Mouse (Mus musculus): ENCODE data around the gene Bsn. TPM values are rescaled to one million over a fixed set of nuclear protein-coding genes. Genes with fewer than 3 reads are reported as not detected.

Gene Bsn
- total RNA-seq, 2 experiments from 2014 or later: 269 to 307 TPM

GRCm38 (mm10) chr9:108157451-108157850 lies 32.7 kb downstream of the Bsn start:
- intact Hi-C loops (cut with DNase I): no loop called here
- peak; percentile 66 to 74 for DNase-seq (ENCODE audit: low spot score in 2 of 2)

DNA sequence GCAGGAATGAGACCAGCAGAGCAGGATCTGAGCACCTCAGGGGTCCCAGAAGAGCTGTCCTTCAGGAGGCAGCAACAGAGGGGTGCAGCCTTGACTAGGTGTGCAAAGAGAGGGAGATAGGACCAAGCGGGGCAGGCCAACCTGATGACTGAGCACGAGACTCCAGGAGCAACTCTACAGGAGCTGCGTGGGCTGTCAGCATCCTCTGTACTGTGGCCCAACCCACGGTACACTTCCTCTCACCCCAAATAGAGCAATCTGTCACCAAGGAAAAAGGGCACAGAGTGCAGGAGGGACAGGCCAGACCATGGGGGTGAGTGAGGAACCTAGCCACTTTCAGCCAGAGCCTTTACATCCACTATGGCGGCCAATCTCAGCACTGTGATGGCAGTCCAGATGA lies 33.4 kb downstream of the Bsn start:
- no peak for DNase-seq (ENCODE audit: low spot score in 2 of 2)
- intact Hi-C loops (cut with DNase I): no loop called here

DNA sequence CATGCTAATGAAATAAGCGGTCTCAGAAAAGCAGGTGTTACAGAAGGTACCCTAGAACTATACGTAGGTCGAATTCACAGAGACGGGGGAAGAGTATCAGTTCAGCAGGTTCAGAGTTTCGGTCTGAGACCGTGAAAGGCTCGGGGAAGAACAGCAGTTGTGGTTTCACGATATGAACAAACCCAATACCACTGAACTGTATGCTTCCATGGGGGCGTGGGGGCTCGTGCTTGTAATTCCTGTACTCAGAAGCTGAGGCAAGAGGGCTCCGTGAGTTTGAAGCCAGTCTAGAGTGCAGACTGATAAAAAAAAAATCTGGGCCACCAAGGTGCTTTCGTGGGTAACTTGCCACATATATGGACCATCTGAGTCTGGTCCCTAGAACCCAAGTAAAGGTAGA lies 35.4 kb downstream of the Bsn start:
- no peak for DNase-seq (ENCODE audit: low spot score in 2 of 2)
- intact Hi-C loops (cut with DNase I): loop anchor here (5.0 kb wide), 1 partner anchor 32 kb away; no protein-coding TSS in a partner anchor

DNA sequence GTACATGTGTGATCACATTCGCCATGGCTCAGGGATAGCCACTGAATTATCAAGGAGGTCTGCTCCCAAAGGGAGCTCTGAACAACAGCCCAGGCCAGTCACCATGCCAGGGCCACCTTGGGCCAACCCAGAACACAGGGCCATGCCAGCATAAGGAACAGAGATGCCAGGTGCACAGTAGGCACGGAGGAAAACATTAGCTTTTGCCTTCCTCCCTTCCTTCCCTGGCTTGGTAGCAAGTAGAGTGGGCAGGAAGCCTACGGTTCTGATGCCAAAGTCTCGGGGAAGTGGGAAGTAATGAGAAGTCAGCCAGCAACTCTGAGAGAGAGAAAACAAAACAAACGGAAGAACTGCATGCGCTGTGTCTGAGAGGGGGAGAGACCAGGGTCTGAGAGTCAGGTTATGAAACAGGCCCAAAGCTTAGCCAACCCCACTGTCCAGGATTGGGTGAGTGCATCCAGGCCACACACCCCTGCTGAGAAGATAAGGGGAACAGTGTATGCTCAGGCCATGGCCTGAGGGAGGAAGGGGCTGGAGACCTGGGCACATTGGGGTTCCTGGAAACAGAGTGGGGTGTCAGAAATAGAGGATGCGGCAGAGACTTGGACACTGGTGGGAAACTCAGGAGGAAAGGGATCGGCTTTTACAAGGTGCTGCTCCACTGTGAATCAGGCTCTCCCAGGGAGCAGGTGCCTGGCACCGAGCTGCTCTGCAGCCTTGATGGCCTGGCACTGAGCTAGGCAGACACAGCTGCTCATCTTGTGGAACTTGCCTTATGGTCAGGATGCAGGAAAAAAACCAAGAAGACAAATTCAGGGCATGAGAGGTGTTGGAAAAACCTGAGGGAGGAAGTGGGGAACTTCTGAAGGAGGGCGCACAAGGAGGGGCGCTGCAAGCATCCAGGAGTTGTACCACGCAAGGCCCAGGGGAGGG lies 36.4 kb downstream of the Bsn start:
- intact Hi-C loops (cut with DNase I): loop anchor here (1.0 to 5.0 kb wide), 2 partner anchors 16 to 34 kb away; no protein-coding TSS in a partner anchor
- DNase-seq (ENCODE audit: low spot score in 2 of 2): peak; percentile 68 to 80

- intact Hi-C loops (cut with DNase I): loop anchor here (5.0 kb wide), 1 partner anchor 37 kb away; no protein-coding TSS in a partner anchor
- DNase-seq (ENCODE audit: low spot score in 2 of 2): no peak
Observed at GRCm38 (mm10) chr9:108150486-108150885, 39.7 kb downstream of the Bsn start.

GRCm38 (mm10) chr9:108149817-108150216 lies 40.4 kb downstream of the Bsn start:
- intact Hi-C loops (cut with DNase I): loop anchor here (5.0 kb wide), 1 partner anchor 37 kb away; no protein-coding TSS in a partner anchor
- DNase-seq (ENCODE audit: low spot score in 2 of 2): no peak

GRCm38 (mm10) chr9:108147606-108148005 lies 42.6 kb downstream of the Bsn start:
- intact Hi-C loops (cut with DNase I): no loop called here
- DNase-seq (ENCODE audit: low spot score in 2 of 2): no peak

DNA sequence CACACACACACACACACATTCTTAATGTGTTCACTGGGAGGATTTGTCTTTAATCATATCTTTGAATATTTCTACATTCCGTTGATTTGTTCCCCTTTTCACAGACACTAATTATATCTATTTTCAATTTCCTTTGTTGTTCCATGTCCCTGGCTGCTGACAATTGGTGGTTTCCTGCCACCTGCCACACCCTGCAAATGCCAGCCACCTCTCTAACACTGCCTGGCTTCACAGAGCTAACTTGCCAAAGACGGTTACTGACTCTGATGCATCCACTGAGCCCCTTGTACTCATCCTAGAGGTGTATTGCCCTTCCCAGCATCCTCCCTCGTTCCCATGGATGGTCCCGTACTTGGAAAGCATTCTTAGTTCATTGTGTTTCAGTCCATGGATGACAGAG lies 43.7 kb downstream of the Bsn start:
- no peak for DNase-seq (ENCODE audit: low spot score in 2 of 2)
- intact Hi-C loops (cut with DNase I): no loop called here

- DNase-seq (ENCODE audit: low spot score in 2 of 2): no peak
- intact Hi-C loops (cut with DNase I): no loop called here
Observed at GRCm38 (mm10) chr9:108145740-108146139, 44.4 kb downstream of the Bsn start.

GRCm38 (mm10) chr9:108144371-108145270 lies 45.6 kb downstream of the Bsn start:
- DNase-seq (ENCODE audit: low spot score in 2 of 2): no peak
- intact Hi-C loops (cut with DNase I): no loop called here

DNA sequence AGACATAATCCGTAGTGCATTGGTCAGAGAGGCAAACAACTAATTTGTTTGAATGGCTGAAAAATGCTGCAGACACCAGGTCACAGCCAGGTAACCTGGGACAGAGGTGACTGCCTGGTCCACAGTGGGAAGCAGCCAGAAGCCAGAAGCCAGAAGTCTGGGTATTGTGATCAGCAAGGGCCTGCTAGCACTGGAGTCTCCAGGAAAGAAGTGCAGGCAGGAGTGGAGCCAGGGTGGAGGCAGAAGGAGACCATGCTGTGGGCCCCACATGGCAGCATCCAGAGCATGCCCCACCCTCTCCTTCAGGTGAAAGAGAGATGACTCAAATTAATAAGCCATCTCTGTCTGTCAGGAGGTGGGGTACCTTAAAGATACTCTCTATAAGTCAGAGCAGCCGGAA lies 46.7 kb downstream of the Bsn start:
- intact Hi-C loops (cut with DNase I): no loop called here
- DNase-seq (ENCODE audit: low spot score in 2 of 2): no peak

- intact Hi-C loops (cut with DNase I): no loop called here
- no peak for DNase-seq (ENCODE audit: low spot score in 2 of 2)
Observed at GRCm38 (mm10) chr9:108141387-108141786, 48.8 kb downstream of the Bsn start.

DNA sequence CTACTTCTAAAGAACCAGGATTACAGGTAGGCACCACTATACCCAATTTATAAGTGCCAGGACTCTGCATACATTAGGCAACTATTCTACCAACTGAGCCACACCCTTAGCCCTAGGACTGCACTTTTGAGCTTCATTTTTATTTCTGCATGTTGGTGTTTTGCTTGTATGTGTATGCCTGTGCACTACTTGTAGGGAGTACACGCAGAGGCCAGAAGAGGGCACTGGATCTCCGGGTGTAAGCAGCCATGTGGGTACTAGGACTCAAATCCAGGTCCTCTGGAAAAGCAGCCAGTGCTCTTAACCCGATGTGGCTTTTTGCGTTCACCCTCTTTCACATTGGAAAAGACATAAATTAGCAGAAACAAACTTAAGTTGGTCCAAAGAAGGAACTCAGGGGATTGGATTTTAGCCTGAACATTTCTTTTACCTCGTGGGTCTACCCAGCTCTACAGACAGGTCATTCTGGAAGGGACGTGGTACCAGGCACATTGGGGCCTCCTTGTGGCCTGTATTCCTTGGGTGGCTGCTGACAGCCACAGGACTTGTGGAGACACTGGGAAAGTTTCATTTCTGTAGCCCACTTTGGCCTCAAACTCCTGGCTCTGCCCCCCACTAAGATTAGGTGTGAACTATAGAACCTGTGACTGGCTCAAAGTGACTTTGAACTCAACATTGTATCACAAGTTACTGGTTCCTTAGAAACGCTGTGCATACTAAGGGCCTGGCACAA lies 50.1 kb downstream of the Bsn start:
- intact Hi-C loops (cut with DNase I): loop anchor here (5.0 kb wide), 2 partner anchors 32 to 47 kb away; no protein-coding TSS in a partner anchor
- DNase-seq (ENCODE audit: low spot score in 2 of 2): no peak

DNA sequence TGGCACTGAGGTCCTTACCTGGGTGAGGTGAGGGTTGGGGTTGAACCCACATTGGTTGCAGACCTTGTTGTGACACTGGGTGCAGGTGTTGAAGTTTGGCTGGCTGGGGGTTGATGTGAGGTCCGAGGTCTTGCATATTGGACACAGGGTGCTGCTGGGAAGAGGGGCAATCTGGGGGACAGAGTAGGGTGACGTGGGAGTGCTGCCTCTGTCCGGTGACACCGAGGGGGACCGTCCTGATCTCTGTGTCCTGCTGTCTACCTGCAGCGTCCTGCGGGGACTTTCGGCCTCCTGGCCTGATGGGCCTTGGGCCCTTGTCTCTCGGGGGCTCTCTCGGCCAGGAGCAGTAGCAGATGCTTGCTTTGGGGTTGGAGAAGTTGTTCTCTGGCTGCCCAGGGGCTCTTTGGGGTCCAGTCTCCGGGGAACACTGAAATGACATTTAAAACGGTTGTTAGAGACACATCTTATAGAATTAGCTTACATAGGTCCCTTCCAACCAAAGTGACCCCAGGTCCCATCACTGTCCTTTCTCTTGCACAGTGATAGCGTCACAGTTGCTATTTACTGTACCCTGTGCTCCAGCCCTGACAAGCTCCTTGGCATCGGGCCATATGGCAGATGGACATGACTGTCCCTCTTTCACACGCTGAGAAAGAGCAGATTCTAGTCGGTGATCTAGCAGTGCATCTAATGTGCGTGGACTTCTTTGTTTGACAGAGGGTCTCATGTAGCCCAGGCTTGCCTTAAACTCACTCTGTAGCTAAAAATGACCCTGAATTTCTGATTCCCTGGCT lies 50.8 kb downstream of the Bsn start:
- no peak for DNase-seq (ENCODE audit: low spot score in 2 of 2)
- intact Hi-C loops (cut with DNase I): loop anchor here (5.0 kb wide), 2 partner anchors 33 to 48 kb away; no protein-coding TSS in a partner anchor

GRCm38 (mm10) chr9:108138118-108138517 lies 52.1 kb downstream of the Bsn start:
- DNase-seq (ENCODE audit: low spot score in 2 of 2): no peak
- intact Hi-C loops (cut with DNase I): loop anchor here (5.0 kb wide), 2 partner anchors 34 to 49 kb away; no protein-coding TSS in a partner anchor

DNA sequence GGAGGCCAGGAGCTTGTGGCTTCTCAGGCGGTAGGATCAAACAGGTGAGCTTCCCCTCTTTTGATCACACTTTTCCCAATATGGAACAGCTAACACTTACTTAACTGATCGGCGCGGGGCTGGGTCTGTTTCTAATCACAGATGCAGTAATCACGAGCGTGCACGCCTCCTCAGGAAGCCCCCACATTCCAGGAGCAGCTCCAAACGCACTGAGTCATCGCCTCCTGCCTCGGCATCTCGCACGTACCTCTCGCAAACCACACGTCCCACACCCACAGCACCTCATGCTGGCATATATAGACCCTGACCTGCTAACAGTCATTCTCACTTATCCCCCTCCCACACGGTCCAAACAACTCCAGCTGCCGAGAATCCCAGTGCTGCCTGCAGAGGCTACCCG lies 52.7 kb downstream of the Bsn start:
- peak; percentile 91 to 92 for DNase-seq (ENCODE audit: low spot score in 2 of 2)
- intact Hi-C loops (cut with DNase I): loop anchor here (1.0 to 5.0 kb wide), 3 partner anchors 16 to 50 kb away; no protein-coding TSS in a partner anchor

- intact Hi-C loops (cut with DNase I): loop anchor here (1.0 to 5.0 kb wide), 3 partner anchors 16 to 50 kb away; no protein-coding TSS in a partner anchor
- peak; percentile 84 to 87 for DNase-seq (ENCODE audit: low spot score in 2 of 2)
Observed at GRCm38 (mm10) chr9:108136930-108137462, 53.2 kb downstream of the Bsn start.

DNA sequence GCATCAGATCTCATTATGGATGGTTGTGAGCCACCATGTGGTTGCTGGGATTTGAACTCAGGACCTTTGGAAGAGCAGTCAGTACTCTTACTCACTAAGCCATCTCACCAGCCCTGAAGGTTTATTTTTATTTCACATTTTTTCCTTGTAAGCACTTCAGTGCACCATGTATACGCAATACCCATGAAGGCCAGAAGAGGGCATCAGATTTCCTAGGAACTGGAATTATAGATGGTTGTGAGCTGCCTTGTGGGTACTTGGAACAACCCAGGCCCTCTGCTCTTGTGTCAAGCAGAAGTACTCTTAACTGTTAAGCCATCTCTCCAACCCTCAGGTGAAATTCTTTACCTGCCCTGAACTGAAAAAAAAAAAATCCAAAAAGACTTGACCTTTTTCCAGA lies 54.0 kb downstream of the Bsn start:
- DNase-seq (ENCODE audit: low spot score in 2 of 2): no peak
- intact Hi-C loops (cut with DNase I): loop anchor here (5.0 kb wide), 2 partner anchors 36 to 51 kb away; no protein-coding TSS in a partner anchor

All from left cerebral cortex, postnatal 36 days (tissue).